Mouse (Mus musculus) central nervous system, embryonic 18 days (tissue): ENCODE data around the gene Crbn. TPM values are rescaled to one million over a fixed set of nuclear protein-coding genes. Genes with fewer than 3 reads are reported as not detected.

Experiments used
- polyA plus RNA-seq: library from polyadenylated mRNA; depleted of rRNA; stranded (reverse); fragments of >200 nt; gene quantifications from 2 replicates; pipeline ENCODE4 v1.2.3, GENCODE M21; 2012; rRNA removed

Crbn gene
- 32.5 and 36.4 TPM in 2 replicates for polyA plus RNA-seq

GRCm38 (mm10) chr6:106799333-106800226, at the start of gene Crbn:
Crbn (minus strand) TSS chr6:106800077.

GRCm38 (mm10) chr6:106768640-106769289, 31.1 kb downstream of the Crbn start, which contains the start of gene Trnt1:
Trnt1 (plus strand) TSS chr6:106769120.

DNA sequence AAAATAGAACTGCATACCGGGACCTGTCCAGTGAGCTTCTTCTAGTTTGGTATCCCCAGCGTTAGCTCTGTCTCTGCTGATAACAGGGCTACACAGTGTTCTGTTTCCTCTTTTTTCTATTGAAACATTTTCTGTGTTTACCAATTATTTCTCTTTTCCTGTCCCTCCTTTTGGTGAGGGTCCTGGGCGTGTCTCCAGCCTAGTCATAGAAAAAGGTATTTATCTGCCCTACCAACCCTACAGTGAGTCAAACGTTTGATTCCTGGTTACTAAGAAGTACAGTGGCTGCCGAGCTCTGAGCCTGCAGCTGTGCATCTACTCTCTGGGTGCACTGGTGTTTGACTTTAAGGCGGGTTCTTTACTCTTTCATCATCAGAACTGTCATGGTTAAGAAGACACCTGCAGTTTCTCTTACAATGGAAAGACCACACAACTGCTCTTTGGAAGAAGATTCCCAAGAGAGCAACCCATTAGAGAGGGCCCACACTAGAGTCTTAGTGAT, 50.9 kb downstream of the Crbn start, which contains the start of gene Il5ra:
TSS of gene Il5ra (minus strand) at position 151 of the 502 bp plus-strand sequence.

Other genes with a start within 250 kb of the Crbn start
- 0.04 TPM in 1 of 2 replicates, not detected in the other for gene Il5ra, start 51.0 kb downstream of the Crbn start, polyA plus RNA-seq
- gene Trnt1, start 31.0 kb downstream of the Crbn start, polyA plus RNA-seq = 32.2 and 36.6 TPM in 2 replicates